Mouse (Mus musculus) small intestine, adult 2 months (tissue): ENCODE results near the gene Limd1.

Experiments used
- CTCF ChIP-seq: fragments of 200-500 bp; IDR thresholded peaks from 2 replicates; pipeline ENCODE4 v1.5.1; 2012; ENCODE audit warnings: low read depth, mild to moderate bottlenecking, control low read depth, inconsistent platforms, low read length, moderate library complexity, mixed read lengths; ENCODE audit not compliant: insufficient replicate concordance, insufficient read length; ENCODE audit errors: extremely low read depth
- POLR2A ChIP-seq: fragments of 200-500 bp; IDR thresholded peaks from 2 replicates; pipeline ENCODE4 v1.6.1; 2012; ENCODE audit warnings: low read depth, mild to moderate bottlenecking, control low read depth, inconsistent platforms, low read length, moderate library complexity

DNA sequence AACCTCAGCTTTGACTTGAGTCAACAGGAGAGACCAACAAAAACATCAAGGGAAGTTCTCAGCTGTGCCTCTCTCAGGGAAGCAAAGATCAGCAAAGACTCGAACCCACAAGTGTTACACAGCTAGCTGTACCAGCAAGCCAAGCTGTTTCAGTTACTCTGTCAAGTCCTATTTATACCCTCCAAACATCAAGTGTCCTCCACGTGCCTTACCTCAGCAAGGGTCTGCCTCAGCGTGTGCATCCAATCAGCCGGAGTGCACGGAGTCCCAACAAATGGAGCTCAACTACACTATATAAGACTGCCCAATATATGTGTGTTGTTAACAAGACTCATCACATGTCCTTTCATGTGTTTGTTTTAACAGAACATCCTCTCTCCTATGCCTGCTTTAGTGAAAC is 48.0 kb downstream of the Limd1 start:
- TF ChIP-seq CTCF, result no peak
- TF ChIP-seq POLR2A, result no peak
